Mouse (Mus musculus) ES-E14 (cell line): ENCODE measurements at regions not wholly inside any gene's neighbourhood (a gene's known extent, or its start where the extent isn't known, plus 50 kb on each side); places are given as distances from the start of the nearest gene placed in this dataset.

Source experiments
- CHD2 ChIP-seq: IDR thresholded peaks from 2 replicates; pipeline ENCODE4 v1.6.1; 2014; ENCODE audit warnings: mild to moderate bottlenecking, low read depth, low read length, inconsistent platforms
- ZC3H11A ChIP-seq: IDR thresholded peaks from 2 replicates; pipeline ENCODE4 v1.6.1; 2012; ENCODE audit warnings: low read depth, mild to moderate bottlenecking, inconsistent platforms, low read length, borderline replicate concordance

DNA sequence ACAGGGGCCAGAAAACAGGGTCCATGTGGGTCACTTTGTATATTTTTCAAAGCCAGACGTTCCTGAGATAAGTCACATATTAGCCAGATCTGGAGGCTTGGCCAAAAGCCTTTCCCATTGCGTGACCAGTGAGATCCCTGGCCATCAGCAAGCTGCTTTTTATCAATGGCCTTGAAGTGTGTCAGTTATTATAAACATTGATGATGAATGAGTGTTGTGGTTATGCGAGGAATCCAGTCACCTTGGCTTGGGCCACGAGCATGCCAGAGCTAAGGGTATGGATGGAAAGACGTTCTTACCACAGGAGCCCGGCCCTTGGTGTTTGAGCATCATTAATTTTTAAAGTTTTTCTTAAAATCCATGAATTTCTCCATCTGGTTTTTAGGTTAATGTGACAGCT lies 332.1 kb upstream of the Zfp637 start:
- TF ChIP-seq ZC3H11A (no peak), CHD2 (no peak)
